Mouse (Mus musculus): Measurements from ENCODE around the gene Ankrd44. TPM values are rescaled to one million over a fixed set of nuclear protein-coding genes. Genes with fewer than 3 reads are reported as not detected.

Ankrd44 gene
- polyA plus RNA-seq, 1 experiment: 6.8 TPM

DNA sequence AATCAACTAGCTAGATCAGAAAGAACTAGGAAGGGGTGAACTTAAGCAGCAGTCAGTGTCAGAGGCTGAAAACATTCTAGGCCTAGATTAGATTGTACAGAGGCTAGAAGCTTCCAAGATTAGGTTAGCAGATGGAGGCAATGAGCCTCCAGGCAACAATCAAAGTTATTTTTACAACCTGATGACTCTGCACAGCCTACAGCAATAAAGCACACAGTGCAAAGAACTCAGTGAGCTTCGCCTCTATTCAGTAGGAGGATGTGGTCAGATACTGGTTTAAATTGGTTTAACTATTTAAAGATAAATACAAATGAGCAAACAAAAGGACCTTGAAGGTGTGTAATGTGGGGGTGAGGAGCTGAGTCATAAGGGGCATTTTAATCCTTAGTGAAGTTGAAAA lies 325.9 kb downstream of the Ankrd44 start:
- Histone ChIP-seq H3K4me1 (ENCODE audit: control insufficient read depth, insufficient read depth, low read length) (no peaks in the 10 kb centered on the region), H3K27me3 (ENCODE audit: control insufficient read depth, insufficient read depth, low read length) (no peaks in the 10 kb centered on the region), H3K27ac (ENCODE audit: control insufficient read depth, insufficient read depth, low read depth, low read length) (no peak overlapping the region), H3K36me3 (ENCODE audit: control insufficient read depth, insufficient read depth, low read length) (no peaks in the 10 kb centered on the region), H3K4me3 (ENCODE audit: control insufficient read depth, low read depth, low read length) (no peak overlapping the region)
- TF ChIP-seq CTCF (IDR thresholded peaks at IDR 0.05; ENCODE audit: control insufficient read depth, insufficient read depth, insufficient replicate concordance, low read depth, low read length) (no peak), POLR2A (IDR thresholded peaks at IDR 0.05; ENCODE audit: control insufficient read depth, low read depth, low read length) (no peak)

DNA sequence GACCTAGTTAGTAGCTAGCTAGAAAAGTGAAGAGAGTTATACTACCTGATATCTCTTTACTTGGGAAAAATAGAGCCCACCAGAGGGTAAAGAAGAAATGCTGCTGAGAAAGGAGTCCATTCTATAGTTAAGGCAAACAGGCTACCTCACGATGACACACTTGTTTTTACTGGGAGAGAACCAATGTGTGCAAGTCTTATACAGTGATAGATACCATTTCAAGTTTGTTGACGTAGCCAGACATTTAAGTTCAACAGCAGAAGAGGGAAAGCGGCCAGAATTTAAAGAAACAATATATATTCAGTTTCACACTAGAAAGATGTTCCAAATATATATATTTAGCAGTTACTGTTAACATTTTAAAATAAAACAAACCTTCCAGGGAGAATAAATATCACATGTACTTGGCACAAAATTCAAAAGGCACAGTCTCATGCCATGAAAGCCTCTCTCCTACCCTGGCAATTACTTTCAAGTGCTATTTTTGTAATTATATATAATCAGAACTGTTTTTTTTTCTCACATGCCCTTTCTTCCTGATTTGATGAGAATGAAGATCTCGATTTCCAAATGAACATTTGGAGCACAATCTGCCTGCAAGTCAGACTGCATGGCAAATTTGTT lies 328.5 kb downstream of the Ankrd44 start:
- no peak for TF ChIP-seq POLR2A (IDR thresholded peaks at IDR 0.05; ENCODE audit: control insufficient read depth, low read depth, low read length)
- TF ChIP-seq CTCF (IDR thresholded peaks at IDR 0.05; ENCODE audit: control insufficient read depth, insufficient read depth, insufficient replicate concordance, low read depth, low read length): no peak
- no peak overlapping the region for H3K4me3 ChIP-seq (ENCODE audit: control insufficient read depth, low read depth, low read length)
- no peak overlapping the region for H3K27ac ChIP-seq (ENCODE audit: control insufficient read depth, insufficient read depth, low read depth, low read length)
- no peaks in the 10 kb centered on the region for H3K4me1 ChIP-seq (ENCODE audit: control insufficient read depth, insufficient read depth, low read length)
- no peaks in the 10 kb centered on the region for H3K36me3 ChIP-seq (ENCODE audit: control insufficient read depth, insufficient read depth, low read length)
- H3K27me3 ChIP-seq (ENCODE audit: control insufficient read depth, insufficient read depth, low read length): no peaks in the 10 kb centered on the region

- TF ChIP-seq POLR2A (IDR thresholded peaks at IDR 0.05; ENCODE audit: control insufficient read depth, low read depth, low read length): no peak
- TF ChIP-seq CTCF (IDR thresholded peaks at IDR 0.05; ENCODE audit: control insufficient read depth, insufficient read depth, insufficient replicate concordance, low read depth, low read length): no peak
- no peak overlapping the region for H3K27ac ChIP-seq (ENCODE audit: control insufficient read depth, insufficient read depth, low read depth, low read length)
- H3K36me3 ChIP-seq (ENCODE audit: control insufficient read depth, insufficient read depth, low read length): no peaks in the 10 kb centered on the region
- H3K4me3 ChIP-seq (ENCODE audit: control insufficient read depth, low read depth, low read length): no peak overlapping the region
- H3K27me3 ChIP-seq (ENCODE audit: control insufficient read depth, insufficient read depth, low read length): no peaks in the 10 kb centered on the region
- H3K4me1 ChIP-seq (ENCODE audit: control insufficient read depth, insufficient read depth, low read length): no peaks in the 10 kb centered on the region
These were observed 330.0 kb downstream of the Ankrd44 start for GRCm38 (mm10) chr1:54596151-54596550.

Other genes starting within 250 kb of the Ankrd44 start
- gene Sf3b1, start 101.1 kb upstream of the Ankrd44 start, polyA plus RNA-seq (2012; rRNA removed): 22.3 and 27.6 TPM in 2 replicates
- gene Coq10b, start 126.4 kb upstream of the Ankrd44 start, polyA plus RNA-seq (2012; rRNA removed): 16.0 and 20.5 TPM in 2 replicates
- 15.7 and 17.2 TPM in 2 replicates for gene Hspe1, start 161.7 kb upstream of the Ankrd44 start, polyA plus RNA-seq (2012; rRNA removed)
- 10.3 and 12.8 TPM in 2 replicates for gene Hspd1, start 161.9 kb upstream of the Ankrd44 start, polyA plus RNA-seq (2012; rRNA removed)
- gene Mob4, start 204.8 kb upstream of the Ankrd44 start, polyA plus RNA-seq (2012; rRNA removed): 3.7 and 4.2 TPM in 2 replicates

All from testis, adult 2 months (tissue).